Mouse (Mus musculus) MEL (cell line): ENCODE results near the gene A930018P22Rik.

Source experiments
- CHD1 ChIP-seq: IDR thresholded peaks from 2 replicates; pipeline ENCODE4 v1.6.1; 2012; ENCODE audit warnings: low read depth, mild to moderate bottlenecking, inconsistent platforms, low read length, improper control_type of control experiment
- CTCF ChIP-seq, 3 experiments: IDR thresholded peaks in 2 of 3; conservative IDR thresholded peaks in 1 of 3; 2 replicates each; pipeline ENCODE4 v1.5.1; 2011 to 2012; ENCODE audit warnings: low read length in 3 of 3, low read depth in 2 of 3, mild to moderate bottlenecking in 2 of 3, improper control_type of control experiment in 1 of 3, inconsistent platforms in 1 of 3, mixed read lengths in 1 of 3, moderate library complexity in 1 of 3; ENCODE audit not compliant: control insufficient read depth in 1 of 3, insufficient read depth in 1 of 3, poor library complexity in 1 of 3, severe bottlenecking in 1 of 3
- ELF1 ChIP-seq: IDR thresholded peaks from 2 replicates; pipeline ENCODE4 v1.6.1; 2014; ENCODE audit warnings: low read depth, mild to moderate bottlenecking, inconsistent platforms, low read length, improper control_type of control experiment, moderate library complexity
- EP300 ChIP-seq, 2 experiments: IDR thresholded peaks; 2 replicates each; pipeline ENCODE4 v1.6.1; 2011; ENCODE audit warnings: improper control_type of control experiment in 2 of 2, low read length in 2 of 2, low read depth in 1 of 2, mild to moderate bottlenecking in 1 of 2
- MAFK ChIP-seq: IDR thresholded peaks from 2 replicates; pipeline ENCODE4 v1.6.1; 2011; ENCODE audit warnings: low read depth, mild to moderate bottlenecking, low read length, improper control_type of control experiment, borderline replicate concordance
- MEF2A ChIP-seq: IDR thresholded peaks from 2 replicates; pipeline ENCODE4 v1.6.1; 2014; ENCODE audit warnings: low read depth, mild to moderate bottlenecking, inconsistent platforms, low read length, improper control_type of control experiment; ENCODE audit not compliant: poor library complexity, insufficient replicate concordance, severe bottlenecking; ENCODE audit errors: extremely low read depth
- MYC ChIP-seq: IDR thresholded peaks from 2 replicates; pipeline ENCODE4 v1.6.1; 2011; ENCODE audit warnings: low read depth, mild to moderate bottlenecking, low read length, improper control_type of control experiment, moderate library complexity
- POLR2A ChIP-seq, 2 experiments: IDR thresholded peaks; 2 replicates each; pipeline ENCODE4 v1.6.1; 2011 to 2012; ENCODE audit warnings: low read length in 2 of 2, mild to moderate bottlenecking in 2 of 2, control low read depth in 1 of 2, improper control_type of control experiment in 1 of 2, low read depth in 1 of 2, moderate library complexity in 1 of 2; ENCODE audit not compliant: control insufficient read depth in 1 of 2, insufficient read depth in 1 of 2, poor library complexity in 1 of 2
- POLR2AphosphoS5 ChIP-seq: IDR thresholded peaks from 2 replicates; pipeline ENCODE4 v1.6.1; 2012; ENCODE audit warnings: low read depth, borderline replicate concordance, mild to moderate bottlenecking, inconsistent platforms, low read length, moderate library complexity, mixed read lengths
- TBP ChIP-seq: IDR thresholded peaks from 2 replicates; pipeline ENCODE4 v1.8.0; 2011; ENCODE audit warnings: low read depth, low read length, improper control_type of control experiment
- USF2 ChIP-seq, 2 experiments: IDR thresholded peaks; 2 replicates each; pipeline ENCODE4 v1.6.1; 2011 to 2012; ENCODE audit warnings: improper control_type of control experiment in 2 of 2, low read length in 2 of 2, borderline replicate concordance in 1 of 2, inconsistent platforms in 1 of 2, low read depth in 1 of 2, mild to moderate bottlenecking in 1 of 2; ENCODE audit not compliant: insufficient read depth in 1 of 2
- ZC3H11A ChIP-seq: IDR thresholded peaks from 2 replicates; pipeline ENCODE4 v1.6.1; 2012; ENCODE audit warnings: low read depth, mild to moderate bottlenecking, inconsistent platforms, low read length, improper control_type of control experiment
- ZNF384 ChIP-seq: IDR thresholded peaks from 2 replicates; pipeline ENCODE4 v1.6.1; 2012; ENCODE audit warnings: low read depth, mild to moderate bottlenecking, inconsistent platforms, low read length, improper control_type of control experiment

DNA sequence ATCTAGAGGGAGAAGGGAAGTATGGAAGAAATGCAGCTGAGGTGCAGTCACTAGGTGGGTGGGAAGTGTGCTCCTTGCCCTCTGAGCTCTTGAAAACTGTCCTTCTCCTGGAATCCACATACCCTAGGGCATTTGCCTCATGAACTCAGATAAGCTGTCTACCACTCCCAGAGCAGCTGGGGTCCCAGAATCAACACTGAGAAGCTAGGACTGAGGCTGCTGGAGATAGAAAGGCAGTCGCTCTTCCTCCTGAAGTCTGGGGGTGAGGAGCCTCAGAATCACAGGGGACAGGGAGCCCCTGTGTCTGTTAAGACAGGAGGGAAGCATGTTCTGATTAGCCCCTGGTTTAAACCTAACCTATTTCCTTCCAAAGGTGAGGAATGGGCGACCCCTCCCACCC is 13.0 kb upstream of the A930018P22Rik start:
- TF ChIP-seq MAFK (no peak), POLR2A (IDR thresholded peaks at IDR 0.05; ENCODE audit: control insufficient read depth in 1 of 2, insufficient read depth in 1 of 2, low read depth in 1 of 2, low read length in 2 of 2, poor library complexity in 1 of 2) (no peak), CTCF (IDR thresholded peaks at IDR 0.05 in 2 of 3, conservative IDR thresholded peaks at IDR 0.05 in 1 of 3; ENCODE audit: control insufficient read depth in 1 of 3, insufficient read depth in 1 of 3, low read depth in 2 of 3, low read length in 3 of 3, poor library complexity in 1 of 3, severe bottlenecking in 1 of 3) (no peak), TBP (no peak), POLR2AphosphoS5 (no peak), MEF2A (no peak), MYC (no peak), ZNF384 (no peak), ZC3H11A (no peak), ELF1 (no peak), CHD1 (no peak), EP300 (IDR thresholded peaks at IDR 0.05; ENCODE audit: low read depth in 1 of 2, low read length in 2 of 2) (no peak), USF2 (IDR thresholded peaks at IDR 0.05; ENCODE audit: borderline replicate concordance in 1 of 2, insufficient read depth in 1 of 2, low read depth in 1 of 2, low read length in 2 of 2) (no peak)
